Mouse (Mus musculus) hindbrain, embryonic 11.5 days (tissue): ENCODE measurements around the gene Cd72. TPM values are rescaled to one million over a fixed set of nuclear protein-coding genes. Genes with fewer than 3 reads are reported as not detected.

Experiments used
- ATAC-seq: fragments of 200-750 bp; cut with Nextera tagmentation; 2 replicates; pipeline ENCODE4 v1.8.0; 2017; ENCODE audit warnings: mild to moderate bottlenecking, moderate TSS enrichment, moderate library complexity; ENCODE audit not compliant: low FRiP score
- DNase-seq: peaks from one replicate; pipeline ENCODE4 v3.0.0-alpha.2; 2015; ENCODE audit warnings: low spot score
- H3K27ac ChIP-seq: fragments of 300-500 bp; sonication (generic); 2 replicates; pipeline ENCODE4 v1.5.1; 2014; ENCODE audit warnings: mild to moderate bottlenecking, low read depth, low read length
- H3K27me3 ChIP-seq: fragments of 300-500 bp; sonication (generic); 2 replicates; pipeline ENCODE4 v1.6.1; 2014; ENCODE audit warnings: mild to moderate bottlenecking, low read length, moderate library complexity, mixed read lengths; ENCODE audit not compliant: control insufficient read depth, insufficient read depth
- H3K36me3 ChIP-seq: fragments of 300-500 bp; sonication (generic); 2 replicates; pipeline ENCODE4 v1.6.1; 2014; ENCODE audit warnings: mild to moderate bottlenecking, low read length, moderate library complexity, mixed read lengths; ENCODE audit not compliant: control insufficient read depth, insufficient read depth
- H3K4me1 ChIP-seq: fragments of 300-500 bp; sonication (generic); replicated peaks from 2 replicates; pipeline ENCODE4 v1.6.1; 2014; ENCODE audit warnings: low read length, mixed read lengths; ENCODE audit not compliant: control insufficient read depth, insufficient read depth
- H3K4me2 ChIP-seq: fragments of 300-500 bp; sonication (generic); replicated peaks from 2 replicates; pipeline ENCODE4 v1.6.1; 2014; ENCODE audit warnings: mild to moderate bottlenecking, low read depth, low read length
- H3K4me3 ChIP-seq: fragments of 300-500 bp; sonication (generic); 2 replicates; pipeline ENCODE4 v1.5.1; 2014; ENCODE audit warnings: low read depth, low read length
- H3K9ac ChIP-seq: fragments of 300-500 bp; sonication (generic); 2 replicates; pipeline ENCODE4 v1.6.1; 2014; ENCODE audit warnings: low read depth, low read length
- H3K9me3 ChIP-seq: fragments of 300-500 bp; sonication (generic); 2 replicates; pipeline ENCODE4 v1.6.1; 2016; ENCODE audit warnings: low read length; ENCODE audit not compliant: control insufficient read depth
- WGBS: fragments of 180-500 bp; shearing (Covaris S2); extraction: QIAGEN DNeasy Blood & Tissue Kit; methylation state at CpG from one replicate; pipeline ENCODE4 v1.1.7; 2014; 5-methylcytosine and 5-hydroxymethylcytosine counted together
- polyA plus RNA-seq: library from polyadenylated mRNA; unstranded; fragments of >200 nt; fragmentation: Nextera tagmentation; extraction: Ambion mirVana; gene quantifications from 2 replicates; pipeline ENCODE4 v1.2.1, GENCODE M21; 2014

The Cd72 gene
- polyA plus RNA-seq, 1 experiment from 2014 or later = 3.7 TPM

GRCm38 (mm10) chr4:43482591-43482990, 28.2 kb upstream of the Cd72 start:
- H3K9me3 ChIP-seq = no peaks in the 10 kb centered on the region
- H3K27ac ChIP-seq = no peak overlapping the region
- H3K4me3 ChIP-seq = no peak overlapping the region
- no peak overlapping the region for H3K9ac ChIP-seq
- DNase-seq = no peak
- H3K36me3 ChIP-seq = no peaks in the 10 kb centered on the region
- no peak overlapping the region for H3K4me2 ChIP-seq
- no peaks in the 10 kb centered on the region for H3K27me3 ChIP-seq
- ATAC-seq = no peak
- peaks cover 3% of the 10 kb centered on the region; the same call in 1 of the 2 replicates for H3K4me1 ChIP-seq
- 70% methylated on average over 10 of the region's 10 CpGs for WGBS

GRCm38 (mm10) chr4:43481894-43482456, 27.5 kb upstream of the Cd72 start:
- H3K27ac ChIP-seq = no peak overlapping the region
- 77% methylated on average over 7 of the region's 7 CpGs for WGBS
- ATAC-seq = no peak
- H3K9me3 ChIP-seq = no peaks in the 10 kb centered on the region
- DNase-seq = no peak
- H3K9ac ChIP-seq = no peak overlapping the region
- no peak overlapping the region for H3K4me2 ChIP-seq
- H3K4me3 ChIP-seq = no peak overlapping the region
- no peaks in the 10 kb centered on the region for H3K36me3 ChIP-seq
- peaks cover 3% of the 10 kb centered on the region; the same call in 1 of the 2 replicates for H3K4me1 ChIP-seq
- H3K27me3 ChIP-seq = no peaks in the 10 kb centered on the region

GRCm38 (mm10) chr4:43480985-43481384, 26.6 kb upstream of the Cd72 start:
- H3K4me3 ChIP-seq = no peak overlapping the region
- H3K9me3 ChIP-seq = no peaks in the 10 kb centered on the region
- peaks cover 3% of the 10 kb centered on the region; the same call in 1 of the 2 replicates for H3K4me1 ChIP-seq
- no peaks in the 10 kb centered on the region for H3K27me3 ChIP-seq
- DNase-seq (no peak), ATAC-seq (no peak)
- no peaks in the 10 kb centered on the region for H3K36me3 ChIP-seq
- no peak overlapping the region for H3K4me2 ChIP-seq
- H3K9ac ChIP-seq = no peak overlapping the region
- WGBS = 79% methylated on average over 5 of the region's 5 CpGs
- no peak overlapping the region for H3K27ac ChIP-seq

GRCm38 (mm10) chr4:43478906-43479832, 24.7 kb upstream of the Cd72 start:
- WGBS = 47% methylated on average over 24 of the region's 24 CpGs
- Histone ChIP-seq H3K4me3 (no peak overlapping the region), H3K27ac (no peak overlapping the region), H3K9me3 (no peaks in the 10 kb centered on the region), H3K36me3 (no peaks in the 10 kb centered on the region), H3K9ac (no peak overlapping the region), H3K27me3 (no peaks in the 10 kb centered on the region), H3K4me1 (peaks cover 3% of the 10 kb centered on the region; the same call in 1 of the 2 replicates), H3K4me2 (no peak overlapping the region)
- DNase-seq = peak; percentile 81
- ATAC-seq = no peak

GRCm38 (mm10) chr4:43478534-43478858, 24.1 kb upstream of the Cd72 start:
- Histone ChIP-seq H3K27ac (no peak overlapping the region), H3K27me3 (no peaks in the 10 kb centered on the region), H3K4me1 (peaks cover 3% of the 10 kb centered on the region; the same call in 1 of the 2 replicates), H3K9ac (0 out of 2 replicates have a peak overlapping the region, but pooled peaks have one; percentile 25), H3K4me3 (peak overlapping the region; percentile 22; the same call in 1 of the 2 replicates), H3K36me3 (no peaks in the 10 kb centered on the region), H3K4me2 (peak overlapping the region; percentile 29), H3K9me3 (no peaks in the 10 kb centered on the region)
- DNase-seq (no peak), ATAC-seq (0 out of 2 replicates have a peak, but pooled peaks have one; percentile 33)
- WGBS = 50% methylated on average over 8 of the region's 8 CpGs

- Histone ChIP-seq H3K36me3 (no peaks in the 10 kb centered on the region), H3K4me2 (peak overlapping the region; percentile 29), H3K4me3 (peak overlapping the region; percentile 22; the same call in 1 of the 2 replicates), H3K9me3 (no peaks in the 10 kb centered on the region), H3K27ac (no peak overlapping the region), H3K4me1 (peaks cover 3% of the 10 kb centered on the region; the same call in 1 of the 2 replicates), H3K9ac (0 out of 2 replicates have a peak overlapping the region, but pooled peaks have one; percentile 25), H3K27me3 (no peaks in the 10 kb centered on the region)
- DNase-seq (peak; percentile 93), ATAC-seq (peak; percentile 90)
- WGBS = 18% methylated on average over 11 of the region's 11 CpGs
Observed at GRCm38 (mm10) chr4:43477857-43478533, 23.6 kb upstream of the Cd72 start.

GRCm38 (mm10) chr4:43476604-43477003, 22.2 kb upstream of the Cd72 start:
- Histone ChIP-seq H3K36me3 (no peaks in the 10 kb centered on the region), H3K27ac (no peak overlapping the region), H3K27me3 (no peaks in the 10 kb centered on the region), H3K4me1 (peaks cover 3% of the 10 kb centered on the region; the same call in 1 of the 2 replicates), H3K4me3 (no peak overlapping the region), H3K9me3 (no peaks in the 10 kb centered on the region), H3K9ac (no peak overlapping the region), H3K4me2 (no peak overlapping the region)
- no peak for ATAC-seq
- WGBS = 92% methylated on average over 6 of the region's 6 CpGs
- DNase-seq = no peak

GRCm38 (mm10) chr4:43473636-43474035, 19.2 kb upstream of the Cd72 start:
- WGBS = 83% methylated on average over 1 of the region's 1 CpGs
- H3K4me3 ChIP-seq = no peak overlapping the region
- no peak overlapping the region for H3K27ac ChIP-seq
- H3K9ac ChIP-seq = no peak overlapping the region
- H3K9me3 ChIP-seq = no peaks in the 10 kb centered on the region
- DNase-seq = no peak
- no peaks in the 10 kb centered on the region for H3K27me3 ChIP-seq
- no peak overlapping the region for H3K4me2 ChIP-seq
- no peak for ATAC-seq
- H3K36me3 ChIP-seq = no peaks in the 10 kb centered on the region
- H3K4me1 ChIP-seq = peaks cover 3% of the 10 kb centered on the region; the same call in 1 of the 2 replicates
